Mouse (Mus musculus): ENCODE results near the gene Angpt4.

GRCm38 (mm10) chr2:151894209-151894980 is 16.6 kb upstream of the Angpt4 start:
- TF ChIP-seq GATA1 (IDR thresholded peaks at IDR 0.05; ENCODE audit: borderline replicate concordance, low read length) (no peak), FLI1 (IDR thresholded peaks at IDR 0.05; ENCODE audit: low read length) (no peak)

Data from megakaryocyte, embryonic 14.5 days (primary cell).